ENCODE assay signal across 15 mouse cellular contexts in the genomic region with DNA sequence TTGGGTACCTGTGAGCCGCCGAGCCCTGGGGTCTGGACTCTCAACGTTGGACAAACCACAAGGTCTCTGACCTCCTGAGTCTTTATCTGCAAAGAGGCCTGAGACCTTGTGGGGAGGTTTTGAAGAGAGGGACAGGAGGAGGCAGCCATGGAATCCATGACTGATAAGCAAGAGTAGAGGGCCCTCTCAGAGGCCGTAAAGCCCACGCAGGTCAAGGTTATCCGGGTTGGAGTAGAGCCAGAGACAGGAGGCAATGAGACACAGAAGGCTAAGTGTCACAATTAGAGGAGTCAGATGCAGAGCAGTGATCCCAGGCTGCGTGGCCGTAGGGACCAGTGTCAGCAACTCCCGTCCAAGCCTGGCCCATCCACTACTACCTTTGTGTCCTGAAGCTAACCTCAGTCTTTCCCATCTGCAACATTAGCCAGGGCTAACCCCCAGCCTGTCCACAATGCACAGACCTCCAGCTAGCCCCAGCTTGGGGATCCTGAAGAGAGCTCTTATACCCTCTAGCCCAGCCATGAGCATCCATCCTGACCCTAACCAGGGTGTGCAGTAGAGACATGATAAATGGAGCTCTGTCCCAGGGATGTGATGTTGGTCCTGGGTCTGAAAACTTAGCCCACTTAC. TPM values are rescaled to one million over a fixed set of nuclear protein-coding genes. Genes with fewer than 3 reads are reported as not detected.
DNase-seq lines count a peak whose midpoint lies in the region; ATAC-seq lines count a peak whose summit lies in the region.
"Had no signal": no experiment of that assay in that cellular context is flagged by ENCODE, and none has a peak within 500 bp of the region (broad histone marks: within the 10 kb centered on the region; RNA-seq: fewer than 3 reads in every experiment).

No protein-coding gene starts in this region.

- intact Hi-C loops in heart, postnatal 10 days (cut with DNase I), result loop anchor here (2.0 to 10.0 kb wide), 5 partner anchors 49 to 447 kb away; a partner anchor contains a TSS

- H3K4me3 ChIP-seq in heart, embryonic 13.5 days, result no peak overlapping the region
- H3K4me3 ChIP-seq: forebrain, embryonic 12.5 days; hindbrain, embryonic 12.5 days; limb, embryonic 10.5 days had no signal

- H3K36me3 ChIP-seq in heart, embryonic 13.5 days, result no peaks in the 10 kb centered on the region
- H3K36me3 ChIP-seq: forebrain, embryonic 12.5 days; hindbrain, embryonic 12.5 days; limb, embryonic 10.5 days had no signal

- peaks cover 65% of the 10 kb centered on the region for H3K4me1 ChIP-seq in heart, embryonic 13.5 days

- no peaks in the 10 kb centered on the region for H3K27me3 ChIP-seq in heart, embryonic 13.5 days (replicated peaks)
- H3K27me3 ChIP-seq: forebrain, embryonic 12.5 days had no signal

- ATAC-seq in heart, embryonic 13.5 days (ENCODE audit: extremely low read depth, insufficient number of reproducible peaks, low FRiP score, low TSS enrichment), result no peak
- ATAC-seq: intestine, postnatal 0 days; lung, postnatal 0 days; midbrain, embryonic 16.5 days had no signal

- no peaks in the 10 kb centered on the region for H3K9me3 ChIP-seq in heart, embryonic 13.5 days
- H3K9me3 ChIP-seq: forebrain, embryonic 12.5 days; hindbrain, embryonic 12.5 days; limb, embryonic 10.5 days had no signal

- peak overlapping the region; percentile 46 for H3K4me2 ChIP-seq in heart, embryonic 13.5 days
- H3K4me2 ChIP-seq: forebrain, embryonic 12.5 days; hindbrain, embryonic 12.5 days had no signal

- H3K9ac ChIP-seq in heart, embryonic 13.5 days, result peak overlapping the region; percentile 53
- H3K9ac ChIP-seq: forebrain, embryonic 12.5 days; hindbrain, embryonic 12.5 days had no signal

- peak; percentile 39 to 74 for DNase-seq in adrenal gland, adult (ENCODE audit: inconsistent age in 2 of 2, low spot score in 1 of 2)
- no peak for DNase-seq in adrenal gland, postnatal 4 days (ENCODE audit: low spot score in 2 of 2)
- no peak for DNase-seq in heart, postnatal 10 days
- DNase-seq in ovary, postnatal 36 days (ENCODE audit: low spot score), result peak; percentile 44
- DNase-seq in ovary, postnatal 14 days (ENCODE audit: low spot score), result no peak
- DNase-seq in testis, postnatal 14 days (ENCODE audit: low spot score), result peak; percentile 79
- DNase-seq in right cerebral cortex, adult 2 months (ENCODE audit: low spot score in 2 of 2), result no peak
- DNase-seq: cerebellum, adult 9-11 months had no signal

- WGBS in heart, embryonic 13.5 days, result 23% methylated on average over 9 of the region's 9 CpGs

- H3K27ac ChIP-seq in heart, embryonic 13.5 days (replicated peaks), result peak overlapping the region; percentile 97
- H3K27ac ChIP-seq: forebrain, embryonic 12.5 days; hindbrain, embryonic 12.5 days had no signal

RNA-seq across cellular contexts. Expression of a gene that starts 19.6 kb away (rescaled TPM):
- 100 to 1,000 TPM; 148 to 158 TPM for total RNA-seq in adrenal gland, postnatal 4 days (2021)
- 24.5 and 25.1 TPM in 2 replicates for polyA plus RNA-seq in heart, embryonic 13.5 days (2015; fragmentation: Nextera tagmentation; extraction: Ambion mirVana)
- 100 to 1,000 TPM; 118 to 134 TPM for total RNA-seq in heart, postnatal 10 days (2021)

RNA-seq across cellular contexts. Expression of a gene that starts 36.0 kb away (rescaled TPM):
- total RNA-seq in adrenal gland, postnatal 4 days (2021), result 1 to 10 TPM; 5.5 to 6.3 TPM
- 13.9 and 14.2 TPM in 2 replicates for polyA plus RNA-seq in heart, embryonic 13.5 days (2015; fragmentation: Nextera tagmentation; extraction: Ambion mirVana)
- 10 to 100 TPM; 29.3 to 31.6 TPM for total RNA-seq in heart, postnatal 10 days (2021)

RNA-seq across cellular contexts. Expression of a gene that starts 46.7 kb away (rescaled TPM):
- 1 to 10 TPM; 2.4 TPM for total RNA-seq in adrenal gland, postnatal 4 days (2021)
- polyA plus RNA-seq in heart, embryonic 13.5 days (2015; fragmentation: Nextera tagmentation; extraction: Ambion mirVana), result 29.3 and 32.8 TPM in 2 replicates
- total RNA-seq in heart, postnatal 10 days (2021), result 10 to 100 TPM; 24.3 to 38.1 TPM

Comparison
In these comparisons a context has a peak if more than half of its experiments do, and no peak if none do; other contexts are left out.
1. DNase-seq: peak in adrenal gland, adult (2 of 2), ovary, postnatal 36 days (single experiment) and testis, postnatal 14 days (single experiment); none in adrenal gland, postnatal 4 days (0 of 2), heart, postnatal 10 days (0 of 2), ovary, postnatal 14 days (single experiment) and right cerebral cortex, adult 2 months (0 of 2).
2. RNA of a gene that starts 36.0 kb away (total RNA-seq): 29.3 to 31.6 TPM in heart, postnatal 10 days; 5.5 to 6.3 TPM in adrenal gland, postnatal 4 days; every median in the first group is over 4 times any median in the second.
3. RNA of a gene that starts 46.7 kb away (total RNA-seq): 24.3 to 38.1 TPM in heart, postnatal 10 days; 2.4 TPM in adrenal gland, postnatal 4 days; every median in the first group is over 4 times any median in the second.